Mouse (Mus musculus) layer of hippocampus, postnatal 14 days (tissue): ENCODE measurements around the gene Rusc1. TPM values are rescaled to one million over a fixed set of nuclear protein-coding genes. Genes with fewer than 3 reads are reported as not detected.
"Not testable (repeated sequence)": the region's sequence is repeated elsewhere in the genome, so short reads cannot be mapped to it uniquely, and the experiment has no call there.

Experiments
- DNase-seq, 2 experiments: peaks; one replicate each; pipeline ENCODE4 v3.0.0; 2021 to 2022; ENCODE audit warnings: low spot score in 2 of 2, mixed read lengths in 1 of 2
- total RNA-seq, 2 experiments: library from RNA; stranded (reverse); gene quantifications; 2 replicates each; pipeline ENCODE4 v1.2.3; 2021

The Rusc1 gene
- total RNA-seq, 2 experiments from 2014 or later, result 150 to 157 TPM

DNA sequence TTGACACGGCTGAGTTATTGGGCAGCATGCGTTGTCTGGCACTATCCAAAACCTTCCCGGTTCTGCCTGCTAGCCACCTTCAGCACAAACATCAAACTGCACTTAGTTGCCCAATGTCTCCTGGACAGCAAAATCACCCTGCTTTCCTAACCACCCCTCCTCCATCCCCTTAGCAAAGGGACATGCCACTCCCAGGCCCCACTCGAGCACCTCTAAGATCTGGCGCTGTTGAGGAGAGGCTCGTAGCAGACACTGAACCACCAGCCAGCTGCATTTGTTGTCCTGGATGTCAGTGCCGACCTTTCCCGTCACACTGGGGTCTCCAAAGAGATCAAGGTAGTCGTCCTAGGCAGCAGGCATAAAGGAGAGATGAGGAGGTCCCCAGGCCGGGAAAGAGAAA lies 910 bp upstream of the Rusc1 start:
- no peak for DNase-seq

DNA sequence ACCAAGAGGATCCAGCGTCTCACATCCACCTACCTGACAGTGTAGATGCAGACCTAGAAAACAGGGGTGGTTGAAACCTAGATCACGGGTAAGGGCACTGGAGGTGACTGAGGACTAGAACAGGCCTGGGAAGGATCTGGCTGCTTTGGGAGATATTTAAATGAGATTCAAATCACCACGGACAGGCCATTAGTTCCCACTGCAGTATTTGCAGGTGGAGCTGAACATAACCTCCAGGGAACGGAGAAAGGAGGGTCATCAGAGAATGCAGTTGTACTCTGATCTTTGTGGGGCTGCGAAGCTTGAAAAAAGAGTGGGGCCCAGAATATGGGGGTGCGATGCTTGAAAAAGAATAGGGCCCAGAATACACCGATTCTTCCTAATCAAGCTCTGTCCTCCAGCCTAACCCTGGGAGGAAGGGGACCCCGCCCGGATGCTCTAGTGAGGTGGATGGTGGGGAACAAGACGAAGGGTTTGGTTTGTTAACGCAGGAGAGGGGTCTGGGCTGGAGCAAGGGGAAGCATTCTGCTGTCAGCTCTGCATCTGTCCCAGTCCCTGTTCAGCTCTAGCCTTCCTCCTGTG lies 511 bp downstream of the Rusc1 start:
- no peak for DNase-seq

DNA sequence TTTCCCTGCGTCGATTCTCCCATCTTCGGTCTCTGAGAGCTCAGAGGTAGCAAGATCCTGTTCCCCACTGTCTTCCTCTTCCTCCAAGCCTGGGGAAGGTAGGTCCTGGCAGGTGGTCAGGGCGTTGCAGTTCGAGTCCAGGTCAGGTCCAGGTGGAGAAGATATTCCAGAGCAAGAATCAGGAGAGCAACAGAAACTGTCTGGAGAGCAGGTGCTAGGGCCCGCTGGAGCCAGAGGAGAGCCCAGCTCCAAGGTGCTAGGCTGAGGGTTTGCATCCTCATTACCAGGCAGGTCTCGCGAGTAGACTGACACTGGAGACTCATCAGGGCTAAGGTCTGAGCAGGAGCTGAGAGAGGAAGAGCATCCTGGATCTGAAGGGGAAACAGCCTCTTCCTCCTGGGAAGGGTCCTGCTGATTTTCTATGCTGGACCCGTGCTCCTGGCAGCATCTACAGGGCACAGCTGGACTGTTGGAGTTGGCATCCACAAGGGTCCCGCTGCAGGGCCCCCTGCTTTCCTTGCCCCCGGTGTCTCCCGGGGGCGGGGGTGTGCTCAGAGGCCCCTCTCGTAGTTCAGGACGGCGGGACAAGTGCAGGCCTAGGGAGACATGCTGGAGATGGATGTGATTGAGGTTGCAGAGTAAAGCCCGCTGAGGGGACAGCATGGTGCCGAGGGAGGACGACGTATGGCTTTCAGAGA lies 1.2 kb downstream of the Rusc1 start:
- no peak for DNase-seq

DNA sequence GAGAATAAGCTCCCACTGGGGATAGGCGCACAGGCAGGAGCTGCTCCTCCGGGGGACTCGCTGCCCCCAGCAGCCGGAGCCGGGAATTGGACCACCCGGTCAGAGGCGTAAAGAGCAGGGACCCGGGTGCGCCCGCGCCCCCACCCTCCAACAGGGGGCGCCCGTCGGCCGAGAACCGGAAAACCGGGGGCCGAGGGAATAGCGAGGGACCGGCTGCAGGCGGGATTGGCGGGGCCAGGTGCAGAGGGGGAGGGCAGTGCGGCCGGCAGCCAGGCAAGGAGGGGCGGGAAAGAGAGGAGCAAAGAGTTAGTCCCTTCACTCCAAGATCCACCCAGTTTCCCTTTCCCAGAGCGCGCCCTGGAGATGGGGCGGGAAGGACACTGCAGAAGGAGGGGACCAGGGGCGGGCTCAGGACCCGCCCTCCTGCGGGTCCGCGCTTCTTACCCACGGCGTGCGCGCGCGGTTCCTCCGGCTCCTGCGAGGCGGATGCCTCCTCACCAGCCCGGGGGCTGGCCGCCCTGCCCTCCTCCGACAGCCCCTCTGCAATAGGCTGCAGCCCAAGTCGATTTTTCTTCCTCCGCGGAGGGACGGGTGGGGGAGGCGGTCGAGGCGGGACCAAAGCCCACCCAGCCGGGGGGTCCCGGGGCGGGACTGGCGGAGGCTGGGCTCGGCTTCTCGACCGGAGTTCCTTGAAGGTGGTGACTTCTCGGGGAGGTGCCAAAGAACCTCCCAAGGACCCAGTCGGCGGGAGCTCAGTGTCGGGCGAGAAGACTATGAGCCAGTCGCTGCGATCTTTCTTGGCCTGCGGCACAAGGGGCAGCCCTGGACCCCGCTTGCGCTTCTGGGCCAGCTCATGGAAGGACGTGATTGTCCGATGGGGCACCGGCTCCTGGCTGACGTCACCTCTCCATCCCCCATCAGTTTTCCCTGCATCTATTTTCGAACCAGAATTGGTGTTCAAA lies 2.1 kb downstream of the Rusc1 start:
- DNase-seq, result peak; percentile 81 to 83

DNA sequence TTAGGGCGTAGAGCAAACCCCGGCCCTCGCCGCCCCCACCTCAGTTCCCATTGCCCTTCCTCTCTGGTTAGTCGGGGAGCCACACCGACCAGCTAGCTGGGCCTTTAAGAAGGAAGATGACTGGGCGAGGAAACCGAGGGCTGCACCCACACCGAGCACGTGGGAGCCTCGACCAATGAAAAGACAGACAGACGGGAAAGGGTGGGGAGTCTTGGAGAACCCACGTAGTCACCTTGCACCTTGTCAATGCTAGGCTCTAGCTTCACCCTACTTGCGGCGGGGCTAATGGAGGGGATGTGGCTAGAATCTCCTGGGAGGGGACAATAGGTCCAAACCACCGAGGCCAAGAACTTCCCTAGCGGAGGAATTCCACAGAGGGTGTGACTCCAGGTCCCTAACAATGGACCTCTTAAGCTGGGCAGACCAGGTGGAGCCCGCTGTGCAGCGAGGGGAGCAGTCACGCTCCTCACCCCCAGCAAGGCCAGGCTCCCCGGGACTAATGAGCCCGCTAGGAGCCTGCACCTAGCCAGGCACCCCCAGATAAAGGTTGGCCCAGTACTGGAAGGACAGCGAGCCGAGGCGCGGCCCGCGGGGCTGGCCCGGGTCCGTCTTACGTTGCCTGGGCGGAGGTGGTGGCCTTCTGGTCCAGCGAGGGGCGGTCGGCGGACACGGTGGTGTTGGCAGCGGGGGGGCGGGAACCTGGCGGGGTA lies 3.1 kb downstream of the Rusc1 start:
- DNase-seq, result peak; percentile 82 to 86

DNA sequence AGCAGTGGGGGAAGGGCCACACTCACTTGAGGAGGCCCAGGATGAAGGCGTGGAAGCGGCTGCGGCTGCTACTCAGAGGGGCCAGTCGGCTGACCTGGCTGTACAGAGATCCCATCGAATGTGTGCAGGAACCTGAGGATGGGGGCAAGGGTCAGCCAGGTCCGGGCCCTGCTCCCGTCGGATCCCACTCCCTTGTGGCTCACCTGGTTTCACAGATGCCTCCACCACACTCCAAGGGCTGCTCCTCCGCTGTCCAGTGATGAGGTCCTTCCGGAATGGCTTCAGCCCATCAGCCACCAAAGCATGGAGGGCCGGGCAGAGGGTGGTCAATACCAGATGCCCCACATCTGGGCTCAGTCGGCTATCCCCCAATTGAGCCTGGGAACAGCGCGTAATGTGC lies 4.1 kb downstream of the Rusc1 start:
- no peak for DNase-seq

DNA sequence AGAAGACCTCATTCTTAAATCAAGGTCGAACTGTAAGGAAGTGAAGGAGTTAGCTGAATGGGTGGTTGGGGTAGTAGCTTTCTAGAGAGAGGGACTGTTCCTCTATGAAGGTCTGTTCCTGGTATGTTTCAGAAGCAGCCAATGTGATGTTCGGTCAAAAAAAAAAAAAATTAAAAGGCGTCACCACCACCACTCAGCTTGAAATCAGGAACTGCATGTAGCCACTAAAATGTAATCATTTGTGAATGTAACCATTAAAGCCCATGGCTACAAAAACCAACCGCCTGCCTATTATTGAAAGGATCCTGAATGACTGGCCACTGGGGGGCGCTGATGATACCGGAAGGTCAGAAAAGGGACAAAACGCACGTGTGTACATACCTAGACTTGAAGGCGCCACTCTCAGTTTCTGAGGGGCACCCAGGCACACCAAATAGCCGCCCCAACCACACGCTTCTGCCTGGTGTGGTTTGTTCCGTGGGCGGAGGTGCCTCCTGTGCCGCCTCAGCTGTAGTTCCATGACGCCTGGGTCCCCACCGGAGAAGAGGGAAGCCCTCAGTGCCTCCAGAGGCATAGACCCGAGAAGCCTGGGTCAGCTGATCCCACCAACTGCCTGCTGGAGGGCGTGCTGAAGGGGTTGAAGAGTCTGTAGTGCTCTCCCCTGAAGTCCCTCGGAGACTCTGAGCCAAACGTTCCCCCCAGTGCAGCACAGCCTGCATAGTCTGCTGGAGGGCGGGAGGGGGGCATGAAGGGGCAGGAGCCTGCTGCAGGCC lies 5.6 kb downstream of the Rusc1 start:
- peak; percentile 76 to 81 for DNase-seq

DNA sequence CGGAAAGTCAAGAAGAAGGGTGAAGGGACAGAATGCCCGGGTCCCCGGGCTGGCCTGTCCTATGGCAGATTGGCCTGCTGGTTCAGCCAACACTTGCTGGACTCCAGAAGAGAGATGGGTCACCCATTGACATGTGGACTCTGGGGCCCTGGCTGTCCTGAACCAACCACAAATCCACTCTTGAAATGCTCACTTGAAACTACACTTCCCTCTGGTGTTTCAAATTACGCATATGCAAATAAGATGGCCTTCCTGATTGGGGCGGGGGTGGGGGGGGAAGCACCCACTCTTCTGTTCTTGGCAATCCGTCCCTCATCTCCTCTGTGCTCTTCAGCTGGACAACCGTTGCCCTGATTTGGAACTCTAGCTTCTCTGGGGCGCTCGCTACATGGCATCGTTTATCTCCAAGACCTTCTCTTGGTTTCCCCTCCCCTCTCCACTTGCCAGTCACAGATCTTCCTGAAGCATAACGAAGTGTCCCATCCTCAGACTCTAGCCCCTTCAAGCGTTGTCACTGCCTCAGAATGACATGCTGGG lies 8.4 kb downstream of the Rusc1 start:
- no peak for DNase-seq

DNA sequence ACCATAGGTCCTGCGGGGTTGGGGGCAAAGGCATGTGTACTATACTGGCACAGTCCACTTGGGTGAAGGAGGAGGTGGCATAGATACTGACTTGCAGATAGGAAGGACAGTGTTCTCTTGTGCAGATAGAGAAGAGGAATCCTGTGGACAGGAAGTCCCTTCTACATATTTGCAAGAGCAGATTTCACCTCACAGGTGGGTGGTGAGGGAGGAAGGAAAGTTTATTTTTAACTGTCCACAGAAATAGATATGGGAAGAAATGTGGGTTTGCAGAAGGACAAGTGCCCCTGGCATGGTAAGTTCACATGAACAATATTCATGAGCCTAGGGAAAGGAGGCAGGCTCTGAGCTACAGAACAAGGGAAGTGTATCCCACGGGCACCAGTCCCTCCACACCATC lies 9.0 kb downstream of the Rusc1 start:
- no peak for DNase-seq

DNA sequence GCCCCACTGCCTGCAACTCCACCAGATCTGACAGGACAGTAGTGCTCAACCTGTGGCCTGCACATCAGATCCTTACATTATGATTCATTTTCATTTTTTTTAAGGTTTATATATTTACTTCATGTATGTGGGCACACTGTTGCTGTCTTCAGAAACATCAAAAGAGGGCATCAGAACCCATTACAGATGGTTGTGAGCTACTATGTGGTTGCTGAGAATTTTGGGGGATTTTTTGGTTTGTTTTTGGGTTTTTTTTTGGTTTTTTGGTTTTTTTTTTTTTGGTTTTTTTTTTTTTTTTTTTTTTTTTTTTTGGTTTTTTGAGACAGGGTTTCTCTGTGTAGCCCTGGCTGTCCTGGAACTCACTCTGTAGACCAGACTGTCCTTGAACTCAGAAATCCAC lies 10.8 kb downstream of the Rusc1 start:
- DNase-seq, result not testable (repeated sequence)

DNA sequence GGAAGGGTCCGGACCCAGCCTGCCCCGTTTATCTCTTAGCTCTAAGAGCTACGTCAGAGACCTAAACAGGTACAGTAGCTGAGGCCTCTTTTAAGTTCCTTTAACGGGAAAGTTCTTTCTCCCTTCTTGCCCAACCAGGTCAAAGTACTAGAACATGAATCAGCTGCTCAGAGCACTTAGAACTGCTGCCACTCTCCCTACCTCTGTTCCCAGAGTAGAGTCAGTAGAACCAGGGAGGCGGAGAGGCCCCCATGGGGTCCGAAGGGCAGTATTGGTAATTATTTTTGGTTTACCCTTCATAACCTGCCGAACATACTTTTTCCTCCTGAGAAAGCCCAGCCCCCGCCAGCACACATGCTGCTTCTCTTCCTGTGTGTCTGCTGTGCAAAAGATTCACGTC lies 15.7 kb downstream of the Rusc1 start:
- DNase-seq, result no peak

DNA sequence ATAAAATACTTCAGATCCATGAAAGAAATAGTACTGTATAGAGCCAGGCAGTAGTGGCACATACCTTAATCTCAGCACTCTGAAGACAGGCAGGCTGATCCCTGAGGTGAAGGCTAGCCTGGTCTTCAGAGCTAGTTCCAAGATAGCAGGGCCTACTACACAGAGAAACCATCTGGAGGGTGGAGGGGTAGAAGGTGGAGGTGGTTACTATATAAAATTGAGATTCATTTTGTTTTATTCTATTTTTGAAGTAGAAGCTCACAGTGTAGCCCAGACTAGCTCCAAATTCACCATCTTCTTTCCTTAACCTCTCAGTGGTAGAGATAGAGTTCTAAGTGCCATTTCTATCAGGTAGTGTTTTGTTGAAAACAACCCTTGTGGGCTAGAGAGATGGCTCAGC lies 25.8 kb downstream of the Rusc1 start:
- no peak for DNase-seq

DNA sequence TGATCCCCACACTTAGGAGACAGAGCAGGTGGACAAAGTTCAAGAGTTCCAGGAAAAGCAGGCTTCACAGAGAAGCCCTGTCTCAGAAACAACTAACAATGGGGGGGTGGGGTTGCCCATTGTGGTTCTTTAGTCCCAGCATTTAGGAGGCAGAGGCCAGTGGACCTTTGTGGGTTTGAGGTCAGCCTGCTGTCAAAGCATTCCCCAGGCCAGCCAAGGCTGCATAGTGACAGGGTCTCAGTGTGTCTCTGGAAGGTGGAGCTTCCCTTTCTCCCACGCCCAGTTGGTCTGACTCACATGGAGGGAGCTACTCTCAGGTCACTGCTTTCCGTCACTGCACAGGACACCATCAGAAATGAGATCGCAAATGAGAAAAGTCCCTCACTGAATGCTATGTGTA lies 31.4 kb downstream of the Rusc1 start:
- DNase-seq, result no peak

DNA sequence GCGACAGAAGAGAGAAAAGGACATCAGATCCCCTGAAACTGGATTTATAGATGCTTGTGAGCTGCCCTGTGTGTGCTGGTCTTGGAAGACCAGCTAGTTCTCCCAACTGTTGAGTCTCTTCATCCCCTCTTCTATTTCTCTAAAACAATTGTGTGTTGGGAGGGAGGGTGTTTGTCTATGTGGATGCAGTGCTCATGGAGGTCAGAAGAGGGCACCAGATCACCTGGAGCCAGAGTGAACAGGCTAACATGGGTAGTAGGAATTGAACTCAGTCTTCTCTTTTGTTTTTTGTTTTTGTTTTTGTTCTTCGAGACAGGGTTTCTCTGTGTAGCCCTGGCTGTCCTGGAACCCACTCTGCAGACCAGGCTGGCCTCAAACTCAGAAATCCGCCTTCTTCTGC lies 34.3 kb downstream of the Rusc1 start:
- peak in 1 of 2 experiments; percentile 20 for DNase-seq

DNA sequence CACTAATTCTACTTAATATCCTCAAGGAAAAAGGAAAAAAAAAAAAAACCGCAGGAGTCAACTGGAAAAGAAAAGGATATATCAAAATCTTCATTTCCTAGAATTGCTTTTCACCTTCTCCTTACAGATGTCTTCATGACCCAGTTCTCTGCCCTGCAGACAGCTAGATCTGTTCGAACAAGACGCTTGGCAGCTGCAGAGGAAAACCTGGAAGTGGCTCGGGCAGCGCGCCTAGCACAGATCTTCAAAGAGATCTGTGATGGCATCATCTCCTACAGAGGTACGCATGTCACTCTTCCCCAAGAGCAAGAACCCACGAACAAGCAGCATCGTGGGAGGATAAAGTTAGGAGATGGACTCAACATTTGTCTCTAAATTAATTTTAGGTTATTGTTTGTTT lies 34.8 kb downstream of the Rusc1 start:
- no peak for DNase-seq

DNA sequence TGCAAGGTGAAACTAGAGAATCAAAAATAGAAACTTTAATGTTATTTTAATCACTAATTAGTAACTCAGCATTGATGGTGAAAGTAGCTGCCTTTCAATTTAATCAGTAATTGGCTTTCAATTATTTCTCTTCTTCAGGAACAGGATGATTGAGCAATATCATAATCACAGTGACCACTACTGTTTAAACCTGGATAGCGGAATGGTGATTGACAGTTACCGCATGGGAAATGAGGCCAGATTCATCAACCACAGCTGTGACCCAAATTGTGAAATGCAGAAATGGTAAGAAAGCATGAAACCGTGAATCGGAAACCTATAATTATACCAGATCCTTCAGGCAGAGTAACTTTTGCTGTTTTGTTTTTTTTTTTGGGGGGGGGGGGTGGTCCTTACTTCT lies 49.8 kb downstream of the Rusc1 start:
- no peak for DNase-seq
